Mouse (Mus musculus) gastrocnemius, postnatal 36 days (tissue): Measurements from ENCODE around the gene Btnl4. TPM values are rescaled to one million over a fixed set of nuclear protein-coding genes. Genes with fewer than 3 reads are reported as not detected.
"Not testable (repeated sequence)": the region's sequence is repeated elsewhere in the genome, so short reads cannot be mapped to it uniquely, and the experiment has no call there.

Experiments used
- DNase-seq, 2 experiments: peaks; one replicate each; pipeline ENCODE4 v3.0.0; 2022
- intact Hi-C: fragments of 180-260 bp; cut with DNase I; formaldehyde crosslinking; loops from one replicate; pipeline ENCODE4 v1.15.1; 2025
- long read RNA-seq, 2 experiments: library from polyadenylated mRNA; stranded (forward); transcript quantifications; one replicate each; pipeline ENCODE4 v2.0.0; 2021
- total RNA-seq, 2 experiments: library from RNA; stranded (reverse); gene quantifications; 2 replicates each; pipeline ENCODE4 v1.2.3; 2021

The Btnl4 gene
- total RNA-seq, result not detected
- long read RNA-seq, experiment 1, result 0 reads
- long read RNA-seq, experiment 2, result 0 reads

DNA sequence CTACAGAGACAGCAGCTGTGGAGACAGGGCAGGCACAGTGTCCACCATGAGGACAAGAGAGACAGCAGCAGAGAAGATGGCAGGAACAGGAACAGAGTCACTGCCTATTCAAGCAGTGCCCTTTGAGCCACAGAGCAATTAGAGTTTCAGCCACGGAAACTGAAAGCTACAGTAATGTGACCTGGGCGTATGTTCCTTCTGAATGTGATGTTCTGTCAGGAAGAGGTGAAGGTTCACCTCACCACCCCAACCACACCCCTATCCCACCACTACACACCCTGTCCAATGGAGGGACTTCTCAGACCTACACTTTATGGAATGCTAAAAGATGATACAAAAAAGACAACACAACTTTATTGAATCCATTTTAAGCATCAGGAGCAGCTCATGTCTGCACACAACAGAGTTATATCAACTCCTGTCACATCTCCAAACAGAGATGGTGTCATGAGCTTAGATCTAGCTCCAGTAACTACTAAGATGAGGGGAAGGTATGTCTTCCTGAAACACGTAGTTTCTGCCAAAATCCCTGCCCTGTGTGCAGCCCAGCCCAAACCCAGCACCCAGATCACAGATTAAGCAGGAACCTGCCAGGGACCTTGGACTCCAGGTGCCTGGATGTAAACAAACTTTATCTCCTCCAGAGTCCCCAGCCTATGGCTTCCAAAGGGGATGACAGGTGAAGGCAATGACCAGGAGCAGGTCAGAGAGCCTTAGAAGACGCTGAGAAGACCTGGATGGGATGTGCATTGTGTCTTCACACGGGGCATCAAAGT, at the start of gene Btnl4:
Btnl4 (minus strand) TSS at position 81 of the 776 bp plus-strand sequence.
- intact Hi-C loops, DNase-seq: not testable (repeated sequence)

GRCm38 (mm10) chr17:34519001-34519400, 41.9 kb upstream of the Btnl4 start:
- intact Hi-C loops, result no loop called here
- no peak for DNase-seq

DNA sequence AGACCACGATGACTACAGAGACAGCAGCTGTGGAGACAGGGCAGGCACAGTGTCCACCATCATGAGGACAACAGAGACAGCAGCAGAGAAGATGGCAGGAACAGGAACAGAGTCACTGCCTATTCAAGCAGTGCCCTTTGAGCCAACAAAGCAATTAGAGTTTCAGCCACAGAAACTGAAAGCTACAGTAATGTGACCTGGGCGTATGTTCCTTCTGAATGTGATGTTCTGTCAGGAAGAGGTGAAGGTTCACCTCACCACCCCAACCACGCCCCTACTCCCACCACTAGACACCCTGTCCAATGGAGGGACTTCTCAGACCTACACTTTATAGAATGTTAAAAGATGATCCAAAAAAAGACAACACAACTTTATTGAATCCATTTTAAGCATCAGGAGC, 41.5 kb upstream of the Btnl4 start:
- DNase-seq, intact Hi-C loops: not testable (repeated sequence)

DNA sequence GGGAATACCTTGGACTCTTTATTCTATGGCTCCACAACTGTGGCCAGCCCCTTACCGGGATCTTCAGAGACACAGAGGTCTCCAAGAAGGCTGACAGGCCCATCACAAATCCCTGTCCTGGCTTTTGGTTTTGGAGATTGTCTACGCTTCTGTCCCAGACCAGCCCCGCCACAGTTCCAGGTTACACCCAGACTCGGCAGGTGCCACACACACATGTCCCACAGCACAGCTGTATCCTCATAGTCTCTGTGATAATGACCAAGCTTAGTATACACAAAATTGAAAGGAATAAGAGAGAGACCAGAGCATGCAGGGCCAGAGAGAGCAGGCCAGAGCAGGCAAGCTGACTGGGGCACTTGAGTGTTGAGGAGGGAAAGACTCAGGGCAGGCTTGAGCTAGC, 40.7 kb upstream of the Btnl4 start:
- DNase-seq, result no peak
- intact Hi-C loops, result no loop called here

DNA sequence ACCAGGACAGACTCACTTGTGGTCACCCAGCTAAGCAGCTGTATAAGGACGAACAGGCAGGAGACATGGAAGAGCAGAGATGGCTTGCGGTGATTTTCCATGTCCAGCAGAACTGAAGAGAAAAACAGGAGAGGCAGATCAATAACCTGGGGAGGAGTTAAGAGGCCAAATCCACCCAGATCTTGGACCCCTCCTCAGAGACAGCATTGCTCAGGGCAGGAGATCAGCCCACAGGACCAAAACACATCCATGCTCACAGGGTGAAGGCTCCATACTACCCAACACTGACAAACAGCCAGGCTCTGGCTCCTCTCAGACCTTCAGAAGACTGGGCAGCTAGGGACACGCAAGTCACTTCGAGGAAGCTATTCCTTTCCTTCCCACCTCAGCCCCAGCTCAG, 40.1 kb upstream of the Btnl4 start, which contains the start of gene Btnl6:
Btnl6 (minus strand) TSS at position 101 of the 400 bp plus-strand sequence.
- DNase-seq, result no peak
- intact Hi-C loops, result no loop called here

DNA sequence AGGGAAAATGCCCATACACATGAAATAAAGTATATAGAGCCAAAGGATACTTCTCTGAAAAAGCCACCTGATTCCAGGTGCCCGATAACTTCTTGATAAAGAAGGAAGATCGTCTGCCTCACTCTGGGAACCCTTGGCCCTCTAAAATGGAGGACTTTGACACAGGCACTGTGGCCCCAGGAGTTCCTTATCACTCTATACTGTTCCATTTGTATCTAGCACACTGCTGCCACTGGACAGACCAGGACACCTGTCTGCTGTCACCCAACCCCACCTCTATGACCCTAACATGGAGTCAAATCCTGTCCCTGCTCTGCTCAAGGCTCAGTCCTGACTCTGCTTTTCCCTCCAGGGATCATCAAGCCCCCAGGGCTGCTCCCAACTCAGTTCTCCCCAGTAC, 39.4 kb upstream of the Btnl4 start:
- intact Hi-C loops, result no loop called here
- DNase-seq, result no peak

- intact Hi-C loops, result loop anchor here (5.0 kb wide), 1 partner anchor 39 kb away; no protein-coding TSS in a partner anchor
- not testable (repeated sequence) for DNase-seq
These were observed 34.6 kb upstream of the Btnl4 start for GRCm38 (mm10) chr17:34511723-34512122.

DNA sequence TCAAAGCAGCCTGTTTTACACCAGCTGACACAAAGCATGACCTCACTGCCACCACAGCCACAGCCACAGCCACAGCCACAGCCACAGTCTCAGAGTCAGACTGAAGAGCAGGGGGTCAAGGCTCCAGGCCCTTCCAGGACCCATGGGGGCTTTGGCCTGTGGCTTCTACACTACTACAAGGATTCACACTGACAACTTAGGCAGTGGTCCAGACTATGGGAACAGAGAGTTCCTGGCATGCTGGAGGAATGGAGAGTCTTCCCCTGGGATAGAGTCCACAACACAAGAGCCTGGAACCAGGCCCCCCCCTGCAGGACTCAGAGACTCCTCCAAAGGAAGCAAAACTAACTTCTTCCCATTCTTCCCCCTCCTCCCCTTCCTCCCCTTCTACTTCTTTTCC, 30.5 kb upstream of the Btnl4 start:
- DNase-seq, result no peak
- intact Hi-C loops, result no loop called here

DNA sequence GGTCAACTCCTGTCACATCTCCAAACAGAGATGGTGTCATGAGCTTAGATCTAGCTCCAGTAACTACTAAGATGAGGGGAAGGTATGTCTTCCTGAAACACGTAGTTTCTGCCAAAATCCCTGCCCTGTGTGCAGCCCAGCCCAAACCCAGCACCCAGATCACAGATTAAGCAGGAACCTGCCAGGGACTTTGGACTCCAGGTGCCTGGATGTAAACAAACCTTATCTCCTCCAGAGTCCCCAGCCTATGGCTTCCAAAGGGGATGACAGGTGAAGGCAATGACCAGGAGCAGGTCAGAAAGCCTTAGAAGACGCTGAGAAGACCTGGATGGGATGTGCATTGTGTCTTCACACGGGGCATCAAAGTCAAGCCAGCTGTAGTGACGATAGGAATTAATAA, 20.6 kb upstream of the Btnl4 start:
- intact Hi-C loops, DNase-seq: not testable (repeated sequence)

DNA sequence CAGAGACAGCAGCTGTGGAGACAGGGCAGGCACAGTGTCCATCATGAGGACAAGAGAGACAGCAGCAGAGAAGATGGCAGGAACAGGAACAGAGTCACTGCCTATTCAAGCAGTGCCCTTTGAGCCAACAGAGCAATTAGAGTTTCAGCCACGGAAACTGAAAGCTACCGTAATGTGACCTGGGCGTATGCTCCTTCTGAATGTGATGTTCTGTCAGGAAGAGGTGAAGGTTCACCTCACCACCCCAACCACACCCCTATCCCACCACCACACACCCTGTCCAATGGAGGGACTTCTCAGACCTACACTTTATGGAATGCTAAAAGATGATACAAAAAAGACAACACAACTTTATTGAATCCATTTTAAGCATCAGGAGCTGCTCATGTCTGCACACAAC, 20.2 kb upstream of the Btnl4 start:
- DNase-seq, intact Hi-C loops: not testable (repeated sequence)

DNA sequence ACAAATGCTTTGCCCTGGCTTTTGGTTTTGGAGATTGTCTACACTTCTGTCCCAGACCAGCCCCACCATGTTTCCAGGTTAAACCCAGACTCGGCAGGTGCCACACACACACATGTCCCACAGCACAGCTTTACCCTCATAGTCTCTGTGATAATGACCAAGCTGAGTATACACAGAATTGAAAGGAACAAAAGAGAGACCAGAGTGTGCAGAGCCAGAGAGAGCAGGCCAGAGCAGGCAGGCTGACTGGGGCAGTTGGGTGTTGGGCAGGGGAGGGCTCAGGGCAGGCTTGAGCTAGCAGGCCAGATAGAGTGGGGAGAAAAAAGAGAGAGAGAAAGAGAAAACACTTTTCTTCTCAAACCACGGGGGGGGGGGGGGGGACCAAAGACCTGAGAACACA, 19.4 kb upstream of the Btnl4 start:
- intact Hi-C loops, result no loop called here
- DNase-seq, result no peak

DNA sequence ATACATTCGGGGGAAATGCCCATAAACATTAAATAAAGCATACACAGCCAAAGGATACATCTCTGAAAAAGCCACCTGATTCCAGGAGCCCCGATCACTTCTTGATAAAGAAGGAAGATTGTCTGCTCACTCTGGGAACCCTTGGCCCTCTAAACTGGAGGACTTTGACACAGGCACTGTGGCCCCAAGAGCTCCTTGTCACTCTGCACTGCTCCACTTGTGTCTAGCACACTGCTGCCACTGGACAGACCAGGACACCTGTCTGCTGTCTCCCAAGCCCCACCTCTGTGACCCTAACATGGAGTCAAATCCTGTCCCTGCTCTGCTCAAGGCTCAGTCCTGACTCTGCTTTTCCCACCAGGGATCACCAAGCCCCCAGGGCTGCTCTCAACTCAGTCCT, 18.0 kb upstream of the Btnl4 start:
- intact Hi-C loops, DNase-seq: not testable (repeated sequence)

DNA sequence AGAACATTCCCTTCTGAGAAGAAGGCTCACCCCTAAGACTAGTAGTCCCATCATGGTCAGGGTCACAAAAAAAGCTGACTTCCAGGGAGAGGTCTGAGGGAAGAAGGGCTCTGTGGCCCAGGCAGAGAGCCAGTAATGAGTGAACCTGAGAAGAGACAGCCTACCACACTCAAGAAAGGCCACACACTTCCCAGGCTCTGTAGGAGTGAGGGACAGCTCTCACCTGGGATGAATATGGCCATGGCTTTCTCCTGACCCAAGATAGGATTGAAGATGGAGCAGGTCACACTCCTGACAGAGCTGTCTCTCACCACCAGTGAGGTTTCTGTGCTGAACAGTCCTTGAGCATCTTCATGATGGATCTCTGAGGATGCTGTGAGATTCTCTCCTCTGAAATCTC, 15.7 kb upstream of the Btnl4 start:
- intact Hi-C loops, result no loop called here
- no peak for DNase-seq

DNA sequence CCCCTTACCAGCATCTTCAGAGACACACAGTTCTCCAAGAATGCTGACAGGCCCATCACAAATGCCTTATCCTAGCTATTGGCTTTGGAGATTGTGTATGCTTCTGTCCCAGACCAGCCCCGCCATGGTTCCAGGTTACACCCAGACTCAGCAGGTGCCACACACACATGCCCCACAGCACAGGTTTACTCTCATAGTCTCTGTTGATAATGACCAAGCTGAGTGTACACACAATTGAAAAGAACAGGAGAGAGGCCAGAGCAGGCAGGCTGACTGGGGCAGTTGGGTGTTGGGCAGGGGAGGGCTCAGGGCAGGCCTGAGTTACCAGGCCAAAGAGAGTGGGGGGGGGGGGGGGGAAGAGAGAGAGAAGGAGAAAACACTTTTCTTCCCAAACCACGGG, 691 bp downstream of the Btnl4 start:
- no peak for DNase-seq
- intact Hi-C loops, result no loop called here

GRCm38 (mm10) chr17:34475060-34475459, 2.1 kb downstream of the Btnl4 start:
- intact Hi-C loops, result no loop called here
- no peak for DNase-seq

- intact Hi-C loops, result loop anchor here (5.0 kb wide), 1 partner anchor 42 kb away; no protein-coding TSS in a partner anchor
- DNase-seq, result no peak
These were observed 6.6 kb downstream of the Btnl4 start for GRCm38 (mm10) chr17:34470491-34470890.

GRCm38 (mm10) chr17:34465906-34466305, 11.2 kb downstream of the Btnl4 start:
- intact Hi-C loops, DNase-seq: not testable (repeated sequence)

- intact Hi-C loops, result no loop called here
- DNase-seq, result no peak
These were observed 17.9 kb downstream of the Btnl4 start for GRCm38 (mm10) chr17:34459255-34459654.

GRCm38 (mm10) chr17:34457668-34458067, 19.4 kb downstream of the Btnl4 start:
- intact Hi-C loops, result no loop called here

DNA sequence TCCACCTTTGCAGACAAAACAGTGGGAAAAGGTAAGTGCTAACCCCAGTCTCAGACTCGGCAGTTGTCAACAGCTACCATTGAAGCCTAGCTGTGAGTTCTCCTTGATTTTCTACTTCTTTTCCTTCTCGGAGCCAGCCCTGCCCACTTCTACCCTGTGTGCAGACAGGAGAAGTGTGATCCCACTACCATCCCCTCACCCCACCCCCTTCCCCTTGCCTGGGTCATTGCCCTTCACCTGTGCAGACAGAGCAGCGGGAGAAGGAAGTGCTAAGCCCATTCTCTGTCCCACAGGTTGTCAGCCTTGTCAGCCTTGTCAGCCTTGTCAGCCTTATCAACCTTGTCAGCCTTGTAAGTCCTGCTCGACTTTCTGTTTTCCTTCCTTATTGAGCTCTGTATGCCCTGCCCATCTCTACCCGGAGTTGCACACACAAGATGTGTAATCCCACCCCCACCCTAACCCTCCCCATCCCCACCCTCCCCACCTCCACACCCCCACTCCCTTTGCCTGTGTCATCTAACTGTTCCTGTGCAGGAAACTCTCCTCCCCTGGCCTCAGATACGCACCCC, 28.6 kb downstream of the Btnl4 start:
- no peak for DNase-seq
- intact Hi-C loops, result no loop called here

More at GRCm38 (mm10) chr17:34457668-34458067, 19.4 kb downstream of the Btnl4 start:
- no peak for DNase-seq

DNA sequence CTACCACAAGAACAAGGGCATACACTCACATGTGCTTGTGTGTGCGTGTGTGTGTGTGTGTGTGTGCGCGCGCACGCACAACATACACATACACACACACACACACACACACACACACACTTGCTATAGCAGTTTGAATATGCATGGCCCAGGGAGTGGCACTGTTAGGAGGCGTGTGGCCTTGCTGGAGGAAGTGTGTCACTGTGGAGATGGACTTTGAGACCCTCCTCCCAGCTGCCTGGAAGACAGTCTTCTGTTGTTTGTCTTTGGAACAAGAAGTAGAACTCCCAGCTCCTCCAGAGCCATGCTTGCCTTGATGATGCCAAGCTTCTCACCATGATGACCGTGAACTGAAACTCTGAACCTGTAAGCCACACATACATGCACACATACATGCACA, 35.1 kb downstream of the Btnl4 start:
- intact Hi-C loops, result loop anchor here (5.0 kb wide), 1 partner anchor 175 kb away; the partner anchor contains the start of gene Egfl8
- no peak for DNase-seq

- intact Hi-C loops, result loop anchor here (5.0 kb wide), 1 partner anchor 178 kb away; the partner anchor contains the start of gene Egfl8
- no peak for DNase-seq
These were observed 37.3 kb downstream of the Btnl4 start for GRCm38 (mm10) chr17:34439795-34440194.
